Mouse (Mus musculus) liver, embryonic 14.5 days (tissue): ENCODE data around the gene Vcan.

ENCODE experiments used
- CTCF ChIP-seq: IDR thresholded peaks from 2 replicates; pipeline ENCODE4 v1.5.1; 2016; ENCODE audit warnings: antibody characterized with exemption, low read depth, control low read depth
- EP300 ChIP-seq: IDR thresholded peaks from 2 replicates; pipeline ENCODE4 v1.6.1; 2016; ENCODE audit warnings: antibody characterized with exemption, low read depth

DNA sequence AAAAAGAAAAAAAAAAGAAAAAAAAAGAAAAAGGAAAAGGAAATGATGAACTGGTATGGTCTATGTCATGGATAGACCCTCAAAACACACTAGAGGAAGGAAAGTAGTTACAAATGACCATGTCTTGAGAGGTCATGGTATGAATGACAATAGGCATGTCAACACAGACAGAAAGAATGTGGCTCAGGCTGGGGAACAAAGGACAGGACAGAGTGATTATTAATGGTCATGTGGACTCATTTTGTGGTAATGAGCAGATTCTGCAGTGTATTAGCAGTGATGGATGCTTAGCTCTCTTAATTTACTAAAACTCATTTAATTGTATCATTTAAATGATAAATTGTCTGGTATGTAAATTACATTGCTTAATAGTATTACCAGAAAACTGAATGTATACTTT, 14.0 kb upstream of the Vcan start:
- TF ChIP-seq EP300, result no peak
- no peak for TF ChIP-seq CTCF
